Mouse (Mus musculus): ENCODE data around the gene Tut1.
"Not testable (repeated sequence)": the region's sequence is repeated elsewhere in the genome, so short reads cannot be mapped to it uniquely, and the experiment has no call there.

The Tut1 gene

GRCm38 (mm10) chr19:8984255-8984868 is 30.7 kb downstream of the Tut1 start:
- DNase-seq, result peak; percentile 58

DNA sequence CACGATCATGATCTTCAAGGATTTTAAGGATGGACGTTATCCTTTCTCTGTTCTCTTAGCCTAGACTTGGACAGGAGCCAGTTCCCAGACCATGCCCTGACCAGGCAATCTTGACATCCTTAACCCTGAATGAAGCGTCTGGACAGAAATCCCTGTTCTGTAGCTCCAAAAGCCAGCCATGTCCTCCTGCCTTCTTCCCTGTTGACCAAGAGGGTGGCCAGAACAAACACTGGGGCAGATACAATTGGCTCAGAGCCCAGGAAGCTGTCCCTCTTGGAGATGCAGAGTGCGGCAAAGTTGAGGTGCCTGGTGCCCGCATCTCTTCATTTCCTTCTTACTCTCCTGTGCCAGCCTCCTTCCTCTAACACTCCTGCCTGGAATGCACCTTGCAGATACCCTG is 32.2 kb downstream of the Tut1 start:
- no peak for DNase-seq

DNA sequence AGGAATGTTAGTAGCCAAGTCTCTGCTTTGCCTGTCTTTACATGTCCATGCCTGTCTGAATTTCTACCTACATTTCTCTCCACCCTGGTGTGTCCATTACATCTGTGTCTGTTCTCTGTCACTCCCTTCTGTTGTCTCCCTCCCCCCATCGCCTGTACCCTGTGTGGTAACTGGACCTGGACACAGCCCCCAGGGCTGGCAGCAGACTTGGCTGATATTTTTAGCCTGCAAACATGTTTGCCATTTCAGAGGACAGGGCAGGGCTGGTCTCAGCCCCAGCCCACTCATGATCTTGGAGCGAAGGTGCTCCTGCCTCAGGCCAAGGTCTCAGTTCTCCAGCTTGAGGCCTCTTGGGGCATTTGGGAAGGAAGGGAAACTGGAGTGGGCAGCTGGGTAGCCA is 34.2 kb downstream of the Tut1 start:
- DNase-seq, result no peak

DNA sequence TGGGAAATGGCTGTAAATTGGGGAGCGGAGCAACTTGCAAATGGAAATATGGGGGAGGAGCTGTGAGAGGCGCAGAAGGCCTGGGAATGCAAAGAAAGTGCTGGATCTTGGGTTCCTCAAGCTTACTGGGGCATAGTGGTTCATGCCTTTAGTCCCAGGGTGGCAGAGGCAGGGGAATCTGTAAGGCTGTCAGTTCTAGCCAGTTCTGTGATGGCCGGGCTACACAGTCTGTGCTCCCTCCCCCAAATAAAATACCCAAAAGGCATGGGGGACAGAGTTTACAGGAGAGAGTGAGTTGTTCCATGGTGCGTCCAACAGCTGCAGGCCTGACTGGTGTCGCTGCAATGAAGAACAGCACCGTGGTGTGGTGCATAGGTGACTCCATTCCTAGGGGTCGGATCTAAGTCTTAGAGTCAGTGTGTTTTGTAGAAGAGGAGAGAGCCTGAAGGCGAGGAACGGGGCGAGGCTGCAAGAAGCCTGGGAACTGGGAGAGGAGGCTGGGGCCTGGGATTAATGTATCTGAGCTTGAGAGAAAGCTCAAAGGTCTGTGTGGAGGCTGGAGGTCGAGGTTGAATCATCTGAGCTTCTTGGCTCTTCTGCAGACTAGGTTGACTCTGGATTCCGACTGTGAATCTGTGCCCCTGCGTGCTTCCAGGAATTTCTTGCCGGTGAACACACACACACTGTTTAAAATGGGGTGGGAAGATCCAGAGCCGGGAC is 34.9 kb downstream of the Tut1 start:
- DNase-seq, result no peak

DNA sequence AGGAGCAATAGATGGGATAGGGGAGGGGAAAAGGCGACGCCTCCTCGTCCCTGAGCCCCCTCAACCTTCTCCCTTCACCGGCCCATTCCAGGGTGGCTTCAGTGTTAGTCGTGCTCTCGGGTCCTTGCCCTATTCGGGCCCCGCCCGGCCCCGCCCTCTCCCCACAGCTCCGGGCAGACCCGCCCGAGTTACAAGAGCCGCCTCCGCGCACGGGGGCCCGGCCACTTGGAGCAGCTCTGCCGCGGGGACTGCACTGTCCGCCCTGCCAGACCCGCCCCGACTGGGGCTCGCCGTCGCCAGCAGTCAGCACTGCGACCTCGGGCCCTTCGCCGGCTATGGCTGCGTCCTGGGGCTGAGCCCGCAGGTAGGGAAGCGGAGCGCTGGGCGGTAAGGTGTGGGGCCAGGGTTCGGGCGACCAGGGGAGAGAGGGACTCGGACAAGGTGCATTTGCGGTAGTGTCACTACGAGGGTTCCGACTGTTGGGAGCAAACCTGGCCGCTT is 35.5 kb downstream of the Tut1 start, which contains the start of gene Ahnak:
Gene Ahnak (plus strand): TSS at position 219 of the 501 bp plus-strand sequence.
- peak; percentile 25 for DNase-seq

DNA sequence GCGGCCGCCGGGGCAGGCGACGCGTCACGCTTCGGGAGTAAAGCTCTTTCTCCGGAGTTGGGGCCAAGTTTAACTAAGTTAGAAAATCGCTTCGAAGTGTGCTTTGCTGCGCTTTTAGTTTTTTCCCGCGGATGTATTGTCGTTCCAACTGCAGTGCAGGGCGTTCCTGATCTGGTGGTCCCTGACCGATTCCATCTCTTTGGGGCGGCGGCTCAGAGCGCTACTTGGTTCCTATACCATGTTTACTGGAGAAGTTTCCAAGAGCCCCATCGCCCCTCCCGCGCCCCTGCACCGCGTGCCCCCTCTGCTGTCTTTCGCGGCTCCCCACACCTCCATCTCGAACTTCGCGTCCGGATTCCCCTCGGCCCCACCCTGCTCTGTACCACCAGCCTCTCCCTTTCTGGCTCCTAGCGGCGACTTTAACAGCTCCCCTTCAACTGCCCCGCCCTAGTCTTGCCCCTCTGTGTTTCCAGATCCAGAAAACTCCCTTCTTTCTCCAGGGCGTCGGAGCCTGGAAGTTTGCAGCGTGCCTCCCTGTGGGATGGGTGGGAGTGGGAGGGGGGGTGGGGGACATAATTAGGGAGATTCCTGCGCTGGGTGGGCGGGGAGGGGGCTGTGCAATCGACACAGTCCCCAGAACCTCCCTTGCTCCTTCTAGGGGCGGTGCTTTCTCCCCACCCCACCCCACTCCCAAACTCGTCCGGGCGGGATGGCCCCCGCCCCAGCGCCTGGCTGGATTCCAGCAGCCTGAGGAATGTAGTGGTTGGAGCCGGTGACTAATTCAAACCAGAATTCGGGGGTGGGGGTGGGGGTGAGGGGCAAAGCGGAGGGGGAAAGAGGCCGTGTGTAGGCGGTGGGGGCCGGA is 36.2 kb downstream of the Tut1 start:
- peak; percentile 67 for DNase-seq

DNA sequence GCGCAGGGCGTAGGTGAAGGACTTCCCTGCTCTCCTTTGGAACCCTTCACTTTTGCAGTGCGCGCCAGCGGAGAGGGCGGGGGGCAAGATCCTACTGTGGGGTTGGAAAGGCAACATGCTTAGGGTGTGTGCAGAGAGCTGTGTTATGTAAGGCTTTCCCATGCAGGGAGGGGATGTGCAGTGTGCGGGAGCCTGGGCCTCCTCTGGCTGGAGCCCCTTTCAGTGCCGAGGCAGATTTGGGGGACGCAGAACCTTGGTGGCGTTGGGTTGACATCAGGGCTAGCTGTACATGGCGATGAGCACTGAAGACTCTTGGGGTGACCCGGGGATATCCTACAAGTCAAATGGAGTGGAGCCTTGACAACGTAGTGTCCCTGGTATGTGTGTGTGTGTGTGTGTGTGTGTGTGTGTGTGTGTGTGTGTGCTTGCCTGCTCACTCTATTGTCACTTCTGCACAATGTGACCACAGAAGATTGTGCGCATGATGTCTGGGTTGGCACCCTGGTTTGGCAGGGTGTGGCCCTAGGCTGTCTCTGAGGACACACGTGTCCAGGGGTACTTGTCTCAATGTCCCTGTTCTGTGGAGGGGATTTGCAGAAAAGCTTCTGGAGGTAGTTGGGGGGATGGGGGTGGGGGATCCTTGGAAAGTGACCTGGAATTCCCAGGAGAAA is 36.9 kb downstream of the Tut1 start:
- DNase-seq, result no peak

DNA sequence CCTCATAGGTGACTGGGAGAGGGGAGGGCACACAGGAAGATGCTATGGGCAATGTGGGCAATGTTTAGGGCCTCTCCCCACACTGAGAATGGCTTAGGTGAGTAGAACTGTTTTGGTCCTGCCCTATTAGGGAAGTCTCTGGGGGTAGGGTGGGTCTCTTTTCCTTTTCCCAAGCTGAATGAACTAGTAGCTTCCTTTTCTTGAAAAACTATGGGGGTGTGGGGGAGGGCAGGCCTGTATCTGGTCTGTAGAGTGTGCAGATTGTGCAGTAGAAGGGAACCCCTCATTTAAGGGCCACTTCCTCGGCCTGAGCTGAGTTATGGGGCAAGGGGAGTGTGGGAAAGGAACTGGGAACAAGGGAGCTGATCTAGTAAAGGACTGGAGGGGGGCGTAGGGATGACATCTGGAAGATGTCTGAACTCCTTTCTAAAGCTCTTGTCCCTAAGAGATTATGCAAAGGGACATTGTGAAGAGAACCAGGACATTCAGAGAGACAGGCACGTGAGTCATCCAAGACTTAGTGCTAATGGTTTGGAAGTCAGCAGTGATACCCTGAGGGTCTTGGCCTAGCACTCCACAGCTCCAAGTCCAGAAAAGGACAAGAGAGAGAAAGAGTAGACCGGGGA is 37.7 kb downstream of the Tut1 start:
- DNase-seq, result no peak

DNA sequence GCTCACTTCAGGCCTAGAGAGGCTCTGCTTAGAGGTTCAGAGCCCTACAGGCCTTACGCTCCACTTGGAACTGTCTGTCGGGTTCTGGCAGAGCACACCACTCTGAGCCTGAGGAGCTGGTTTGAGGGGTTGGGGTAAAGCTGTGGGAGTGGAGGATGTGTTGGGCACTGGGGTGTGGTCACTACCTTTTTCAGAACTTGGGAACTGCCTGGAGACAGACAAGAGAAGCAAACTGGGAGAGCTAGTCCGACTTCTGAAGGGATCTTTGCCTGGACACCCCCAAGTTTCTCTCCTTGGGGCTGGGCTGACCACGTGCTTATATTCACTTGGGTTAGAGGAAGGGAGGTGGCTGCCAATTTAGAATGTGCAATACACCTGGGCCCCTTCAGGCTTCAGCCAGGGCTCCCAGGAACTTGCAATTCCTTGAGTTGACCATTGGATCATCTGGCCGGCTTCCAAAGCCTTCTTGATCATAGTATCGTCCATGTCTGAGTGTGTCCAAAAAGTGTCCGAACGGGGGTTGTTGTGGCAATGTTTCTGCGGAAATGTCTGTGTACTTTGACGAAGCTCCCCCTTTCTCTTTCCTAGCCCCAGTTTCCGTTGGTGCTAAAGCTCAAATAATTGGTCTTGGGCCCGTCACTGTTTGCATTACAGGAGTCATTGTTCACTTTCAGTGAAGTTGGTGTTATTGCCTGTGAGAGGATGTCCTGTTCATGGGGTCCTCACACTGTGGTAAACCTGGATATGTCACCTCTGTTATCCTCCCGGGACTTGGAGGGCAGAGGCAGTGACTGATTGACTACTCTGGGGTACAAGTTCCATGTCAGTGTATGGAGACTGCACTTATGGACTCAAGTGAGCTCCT is 38.5 kb downstream of the Tut1 start:
- DNase-seq, result no peak

DNA sequence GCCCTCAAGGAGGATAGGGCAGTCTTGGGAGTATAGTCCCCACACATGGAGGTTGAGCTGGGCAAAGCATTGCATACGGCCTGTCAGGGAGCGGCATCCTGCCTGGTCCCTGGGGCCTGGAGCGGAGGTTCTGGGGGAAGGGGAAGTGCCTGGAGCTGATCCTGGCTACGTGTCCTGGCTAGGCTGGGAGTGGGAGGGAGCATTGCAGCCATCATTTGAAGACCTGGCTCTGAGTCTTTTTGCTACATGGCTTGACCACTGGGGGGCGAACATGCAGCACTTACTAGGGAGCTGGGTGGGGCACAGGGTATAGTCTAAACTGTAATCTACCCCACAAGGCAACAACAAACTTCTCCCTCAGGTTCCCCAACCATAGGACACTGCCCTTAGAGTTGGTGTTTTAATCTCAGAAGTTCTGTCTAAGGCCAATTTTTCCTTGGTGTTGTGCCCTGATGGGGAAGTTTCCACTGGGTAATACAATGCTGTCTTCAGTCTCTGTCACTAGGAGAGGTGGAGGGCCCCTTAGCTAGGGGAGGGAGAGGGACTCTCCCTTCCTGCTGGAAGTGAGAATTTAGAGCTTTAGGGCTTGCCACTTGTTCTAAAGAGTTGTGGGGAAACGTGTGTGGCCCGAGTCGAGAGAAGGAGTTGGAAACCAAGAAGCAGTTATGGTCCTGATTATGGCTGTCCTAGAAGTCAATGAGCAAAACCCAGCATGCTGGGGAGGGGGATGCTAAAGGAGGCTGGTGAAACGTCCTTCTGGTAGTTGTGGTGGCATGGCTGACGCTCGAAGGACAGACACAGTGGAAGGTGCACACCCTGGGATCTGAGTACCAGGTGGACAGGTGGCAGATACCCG is 39.4 kb downstream of the Tut1 start:
- DNase-seq, result peak; percentile 89

DNA sequence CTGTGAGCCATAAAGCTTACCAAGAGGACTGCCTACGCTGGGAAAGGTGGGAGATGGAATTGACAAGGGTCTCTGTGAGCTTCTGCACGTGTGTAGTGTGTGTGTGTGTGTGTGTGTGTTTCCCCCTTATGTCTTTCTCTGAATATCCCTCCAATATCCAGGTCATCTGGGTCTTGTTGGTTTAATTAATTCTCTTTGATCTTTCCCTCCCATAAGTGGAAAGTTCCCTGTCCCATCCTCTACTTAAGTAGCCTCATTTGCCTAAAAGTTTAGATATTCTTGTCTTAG is 39.9 kb downstream of the Tut1 start:
- no peak for DNase-seq

GRCm38 (mm10) chr19:8994813-8995607 is 41.4 kb downstream of the Tut1 start:
- DNase-seq, result no peak

- DNase-seq, result no peak
Observed at GRCm38 (mm10) chr19:8996601-8997000, 43.0 kb downstream of the Tut1 start.

DNA sequence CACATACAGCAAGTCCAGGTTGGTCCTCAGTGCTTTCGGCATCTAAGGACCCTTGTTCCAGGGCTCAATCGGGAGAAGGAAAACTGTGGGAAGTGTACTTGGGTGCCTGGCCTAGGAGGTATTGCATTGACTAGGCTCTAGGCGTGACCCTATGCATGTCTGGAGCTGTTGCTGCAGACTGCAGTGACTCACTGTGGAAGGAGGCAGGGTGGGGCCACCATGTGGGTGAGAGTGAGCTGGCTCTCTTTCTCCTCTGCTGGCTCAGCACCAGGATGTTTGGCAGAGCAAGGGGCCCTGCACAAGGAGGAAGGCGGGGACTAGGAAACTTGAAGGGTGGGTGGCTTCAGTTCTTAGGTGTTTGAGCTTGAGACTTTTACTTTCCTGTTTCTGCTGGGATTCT is 43.9 kb downstream of the Tut1 start:
- DNase-seq, result peak; percentile 83

GRCm38 (mm10) chr19:8998546-8998945 is 44.9 kb downstream of the Tut1 start:
- DNase-seq, result no peak

- no peak for DNase-seq
Observed at GRCm38 (mm10) chr19:8999223-8999622, 45.6 kb downstream of the Tut1 start.

GRCm38 (mm10) chr19:9006915-9007314 is 53.3 kb downstream of the Tut1 start:
- DNase-seq, result not testable (repeated sequence)
